25 mouse cellular contexts compared by ENCODE assay signal in the genomic region with DNA sequence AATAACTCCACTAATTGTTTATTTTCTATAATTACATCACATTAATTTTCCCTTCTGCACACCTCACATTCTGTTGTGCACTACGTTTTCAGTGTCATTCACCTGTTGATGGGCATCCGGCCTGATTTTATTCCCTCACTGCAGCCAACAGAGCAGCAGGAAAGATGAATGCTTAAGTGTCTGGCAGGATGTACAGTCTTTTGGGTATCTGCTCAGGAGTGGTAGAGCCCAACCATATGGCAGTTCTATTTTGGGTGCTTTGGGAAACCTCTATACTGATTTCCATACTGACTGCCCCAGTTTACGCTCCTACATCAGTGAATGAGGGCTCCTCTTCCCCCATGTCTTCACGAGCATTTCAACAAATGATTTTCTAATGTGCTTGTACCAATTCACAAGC.
DNase-seq lines count a peak whose midpoint lies in the region; ATAC-seq lines count a peak whose summit lies in the region.
"Had no signal": no experiment of that assay in that cellular context is flagged by ENCODE, and none has a peak within 500 bp of the region (broad histone marks: within the 10 kb centered on the region; RNA-seq: fewer than 3 reads in every experiment).

No protein-coding gene starts in this region.

- no peaks in the 10 kb centered on the region for H3K27me3 ChIP-seq in forebrain, embryonic 15.5 days
- H3K27me3 ChIP-seq in forebrain, embryonic 12.5 days: no peaks in the 10 kb centered on the region
- H3K27me3 ChIP-seq: intestine, embryonic 15.5 days; limb, embryonic 15.5 days; megakaryocyte, embryonic 14.5 days; midbrain, embryonic 13.5 days; stomach, embryonic 15.5 days had no signal

- no peak overlapping the region for H3K4me3 ChIP-seq in forebrain, embryonic 15.5 days
- H3K4me3 ChIP-seq in forebrain, embryonic 12.5 days (replicated peaks): no peak overlapping the region
- H3K4me3 ChIP-seq: intestine, embryonic 15.5 days; limb, embryonic 15.5 days; megakaryocyte, embryonic 14.5 days; midbrain, embryonic 13.5 days; stomach, embryonic 15.5 days had no signal

- no peak overlapping the region for H3K27ac ChIP-seq in forebrain, embryonic 15.5 days (replicated peaks)
- no peak overlapping the region for H3K27ac ChIP-seq in forebrain, embryonic 12.5 days
- H3K27ac ChIP-seq: intestine, embryonic 15.5 days; limb, embryonic 15.5 days; liver, embryonic 14.5 days; midbrain, embryonic 13.5 days; stomach, embryonic 15.5 days had no signal

- H3K4me1 ChIP-seq in forebrain, embryonic 15.5 days: no peaks in the 10 kb centered on the region
- no peaks in the 10 kb centered on the region for H3K4me1 ChIP-seq in forebrain, embryonic 12.5 days
- H3K4me1 ChIP-seq: intestine, embryonic 15.5 days; limb, embryonic 15.5 days; megakaryocyte, embryonic 14.5 days; stomach, embryonic 15.5 days had no signal

- H3K4me2 ChIP-seq in forebrain, embryonic 15.5 days (replicated peaks): no peak overlapping the region
- no peak overlapping the region for H3K4me2 ChIP-seq in forebrain, embryonic 12.5 days
- H3K4me2 ChIP-seq: heart, embryonic 11.5 days; intestine, embryonic 15.5 days; limb, embryonic 15.5 days; lung, embryonic 14.5 days; midbrain, embryonic 13.5 days; stomach, embryonic 15.5 days had no signal

- H3K36me3 ChIP-seq in forebrain, embryonic 15.5 days: no peaks in the 10 kb centered on the region
- H3K36me3 ChIP-seq in forebrain, embryonic 12.5 days (replicated peaks): no peaks in the 10 kb centered on the region
- H3K36me3 ChIP-seq: intestine, embryonic 15.5 days; limb, embryonic 15.5 days; midbrain, embryonic 13.5 days; stomach, embryonic 15.5 days had no signal

- H3K9ac ChIP-seq in forebrain, embryonic 15.5 days (replicated peaks): no peak overlapping the region
- H3K9ac ChIP-seq in forebrain, embryonic 12.5 days: no peak overlapping the region
- H3K9ac ChIP-seq: intestine, embryonic 15.5 days; limb, embryonic 15.5 days; liver, embryonic 14.5 days; lung, embryonic 14.5 days; midbrain, embryonic 13.5 days; stomach, embryonic 15.5 days had no signal

- no peaks in the 10 kb centered on the region for H3K9me3 ChIP-seq in forebrain, embryonic 15.5 days
- no peaks in the 10 kb centered on the region for H3K9me3 ChIP-seq in forebrain, embryonic 12.5 days
- H3K9me3 ChIP-seq: intestine, embryonic 15.5 days; limb, embryonic 15.5 days; midbrain, embryonic 13.5 days; stomach, embryonic 15.5 days had no signal

- DNase-seq in cerebellum, adult 9-10 months: peak; percentile 5
- DNase-seq in cerebellum, adult 11-12 months: no peak
- DNase-seq in right cerebral cortex, postnatal 36 days (ENCODE audit: low spot score in 2 of 2): peak; percentile 4 to 14
- no peak for DNase-seq in right cerebral cortex, postnatal 4 days
- peak; percentile 47 for DNase-seq in telencephalon, adult 2 months (ENCODE audit: low read depth, low spot score)
- DNase-seq in urinary bladder, postnatal 10 days (ENCODE audit: low spot score): no peak
- DNase-seq: adrenal gland, postnatal 10 days; gastrocnemius, postnatal 14 days; heart, adult 11 months; kidney, adult 9 months; layer of hippocampus, adult 9-11 months; lung, embryonic 14.5 days; lung, postnatal 36 days; thymus, adult 18-20 months; thymus, postnatal 36 days had no signal

- 0 out of 2 replicates have a peak, but pooled peaks have one; percentile 32 for ATAC-seq in forebrain, embryonic 15.5 days (replicated peaks)
- no peak for ATAC-seq in forebrain, embryonic 12.5 days (ENCODE audit: low FRiP score)
- ATAC-seq: hindbrain, embryonic 16.5 days; intestine, embryonic 15.5 days; midbrain, embryonic 13.5 days had no signal

- WGBS in forebrain, embryonic 15.5 days: 63% methylated on average over 4 of the region's 4 CpGs
- 89% methylated on average over 4 of the region's 4 CpGs for WGBS in forebrain, embryonic 12.5 days

Comparison
In these comparisons a context has a peak if more than half of its experiments do, and no peak if none do; other contexts are left out.
1. DNase-seq: peak in cerebellum, adult 9-10 months (single experiment), right cerebral cortex, postnatal 36 days (2 of 2) and telencephalon, adult 2 months (single experiment); none in cerebellum, adult 11-12 months (single experiment), right cerebral cortex, postnatal 4 days (single experiment) and urinary bladder, postnatal 10 days (single experiment).